Mouse (Mus musculus) layer of hippocampus, adult 2 months (tissue): ENCODE measurements around the gene Diaph2. TPM values are rescaled to one million over a fixed set of nuclear protein-coding genes. Genes with fewer than 3 reads are reported as not detected.
"Not testable (repeated sequence)": the region's sequence is repeated elsewhere in the genome, so short reads cannot be mapped to it uniquely, and the experiment has no call there.

Source experiments
- DNase-seq, 2 experiments: peaks; one replicate each; pipeline ENCODE4 v3.0.0; 2022; ENCODE audit warnings: low spot score in 2 of 2
- H3K27ac ChIP-seq: fragments of 200-600 bp; 2 replicates; pipeline ENCODE4 v1.8.1; 2022
- H3K4me3 ChIP-seq: fragments of 200-600 bp; 2 replicates; pipeline ENCODE4 v1.8.1; 2022; ENCODE audit warnings: mild to moderate bottlenecking
- CTCF ChIP-seq: fragments of 200-600 bp; conservative IDR thresholded peaks from 2 replicates; pipeline ENCODE4 v1.8.1; 2022; ENCODE audit warnings: antibody characterized with exemption, mild to moderate bottlenecking, moderate library complexity
- total RNA-seq, 2 experiments: library from RNA; stranded (reverse); gene quantifications; 2 replicates each; pipeline ENCODE4 v1.2.3; 2021

Diaph2 gene
- total RNA-seq, 2 experiments from 2014 or later = 25.8 to 30.5 TPM

DNA sequence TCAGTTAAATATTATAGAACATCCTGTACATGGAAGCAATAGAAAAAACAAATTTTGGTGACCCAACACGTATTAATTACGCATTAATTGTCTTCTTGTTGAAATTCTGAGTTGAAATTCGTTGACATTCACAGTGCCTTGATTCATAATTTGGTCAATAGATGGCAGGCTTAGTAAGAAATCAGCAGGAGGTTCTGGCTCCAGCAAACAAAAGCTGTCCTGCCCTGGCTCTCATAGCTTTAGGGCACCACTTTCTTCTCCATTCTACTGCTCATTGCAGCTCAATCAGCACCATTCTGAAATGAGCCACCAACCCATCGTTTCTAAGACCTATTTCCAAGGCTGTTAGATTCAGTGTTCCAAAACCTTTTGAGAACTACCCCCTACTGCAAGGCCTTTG is 225.3 kb downstream of the Diaph2 start:
- Histone ChIP-seq H3K4me3 (no peak overlapping the region), H3K27ac (no peak overlapping the region)
- peak; percentile 71 for TF ChIP-seq CTCF
- DNase-seq = peak in 1 of 2 experiments; percentile 8

DNA sequence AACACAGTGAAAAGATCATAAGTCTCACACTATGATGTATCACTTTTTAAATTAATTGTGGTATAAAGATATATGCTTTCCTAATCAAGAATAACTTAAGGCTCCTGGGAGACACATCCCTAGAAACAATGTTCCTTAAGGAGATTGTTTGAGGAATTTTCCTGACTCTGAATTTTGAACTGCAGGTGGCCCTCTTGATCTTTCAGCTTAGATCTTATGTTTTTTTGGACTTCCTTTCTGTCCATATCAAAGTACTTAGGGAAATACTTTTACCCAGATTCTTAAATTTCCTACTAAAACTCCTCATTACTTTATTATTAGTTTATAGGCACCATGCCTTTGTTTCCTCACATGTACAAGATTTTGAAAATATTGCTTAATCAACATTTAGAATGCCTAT is 258.7 kb downstream of the Diaph2 start:
- no peak for DNase-seq
- TF ChIP-seq CTCF = peak; percentile 31
- H3K27ac ChIP-seq = no peak overlapping the region
- H3K4me3 ChIP-seq = no peak overlapping the region

DNA sequence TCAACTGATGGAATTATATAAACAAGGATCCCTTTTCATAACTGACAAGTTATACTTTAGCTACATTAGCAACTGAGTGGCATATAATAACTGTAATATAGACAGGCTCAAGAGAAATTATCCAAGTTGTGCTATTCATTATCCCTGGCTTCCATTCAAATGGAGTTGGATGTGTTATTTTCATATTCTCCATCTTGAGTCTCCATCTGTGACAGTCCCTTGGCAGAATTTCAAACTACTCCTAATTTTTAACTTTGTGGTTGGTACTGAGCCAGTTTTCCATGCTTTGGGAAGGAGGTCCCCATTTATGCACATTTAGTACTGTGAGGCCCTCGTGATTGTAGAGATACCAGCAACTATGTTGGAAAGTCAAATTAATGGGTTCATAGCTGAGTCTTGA is 270.2 kb downstream of the Diaph2 start:
- Histone ChIP-seq H3K4me3 (no peak overlapping the region), H3K27ac (no peak overlapping the region)
- TF ChIP-seq CTCF = no peak
- peak; percentile 10 to 16 for DNase-seq

DNA sequence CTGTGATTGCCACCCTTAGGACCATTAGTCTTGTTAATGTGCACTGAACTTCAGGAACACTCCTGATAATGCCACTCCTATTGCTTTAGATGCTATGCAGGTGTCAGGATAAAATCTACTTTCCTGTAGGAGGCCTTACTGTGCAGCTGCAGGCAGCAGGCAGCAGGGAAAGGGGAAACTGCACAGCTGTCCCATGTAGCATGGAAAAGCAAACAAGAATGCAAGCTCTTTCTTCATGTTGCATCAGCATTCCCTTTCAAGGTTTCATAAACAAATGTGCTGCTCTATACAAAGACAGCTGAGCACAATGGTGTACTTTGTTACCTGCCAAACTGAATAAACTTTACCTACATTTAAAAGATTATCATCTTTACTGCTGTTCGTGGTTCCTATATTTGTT is 295.0 kb downstream of the Diaph2 start:
- H3K4me3 ChIP-seq = no peak overlapping the region

DNA sequence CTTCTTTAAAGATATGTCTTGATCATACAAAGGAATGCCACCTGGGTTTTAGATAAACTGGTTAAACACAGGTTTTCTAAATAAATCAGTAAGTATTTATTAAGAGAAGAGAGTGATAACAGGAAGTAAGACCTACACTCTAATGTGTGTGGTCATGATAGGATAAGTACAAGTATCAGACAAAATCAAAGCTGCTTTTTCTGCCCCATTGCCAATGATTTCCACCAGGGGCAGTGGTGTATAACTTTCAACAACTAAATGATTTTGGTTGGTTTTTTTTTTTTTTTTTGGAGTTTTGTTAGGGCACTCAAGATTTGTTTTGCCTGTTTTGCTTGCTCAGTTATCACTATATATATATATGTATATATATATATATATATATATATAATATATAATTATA is 399.7 kb downstream of the Diaph2 start:
- Histone ChIP-seq H3K27ac (no peak overlapping the region), H3K4me3 (no peak overlapping the region)
- DNase-seq = no peak
- peak; percentile 57 for TF ChIP-seq CTCF

More for the DNA sequence above, 295.0 kb downstream of the Diaph2 start:
- no peak for DNase-seq
- no peak for TF ChIP-seq CTCF
- H3K27ac ChIP-seq = no peak overlapping the region

DNA sequence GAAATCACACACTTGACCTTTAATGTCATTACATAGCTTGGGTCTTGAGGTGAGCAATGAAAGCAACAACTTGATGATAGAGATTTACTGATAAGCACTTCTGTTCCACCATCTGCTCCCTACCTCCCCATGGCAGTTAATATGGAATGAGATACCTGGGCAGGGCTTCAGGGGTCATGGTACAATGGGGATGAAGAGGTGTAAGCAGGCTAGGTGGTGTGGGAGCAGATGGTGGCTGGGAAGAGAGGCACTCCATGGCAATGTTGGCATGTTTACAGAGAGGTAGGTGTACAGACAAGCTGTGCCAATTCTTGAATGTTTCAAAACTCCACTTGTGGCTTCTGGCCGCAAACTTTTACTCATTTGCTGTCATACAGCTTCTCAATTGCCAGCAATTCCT is 402.6 kb downstream of the Diaph2 start:
- H3K27ac ChIP-seq = no peak overlapping the region
- DNase-seq = no peak
- no peak for TF ChIP-seq CTCF
- H3K4me3 ChIP-seq = no peak overlapping the region

DNA sequence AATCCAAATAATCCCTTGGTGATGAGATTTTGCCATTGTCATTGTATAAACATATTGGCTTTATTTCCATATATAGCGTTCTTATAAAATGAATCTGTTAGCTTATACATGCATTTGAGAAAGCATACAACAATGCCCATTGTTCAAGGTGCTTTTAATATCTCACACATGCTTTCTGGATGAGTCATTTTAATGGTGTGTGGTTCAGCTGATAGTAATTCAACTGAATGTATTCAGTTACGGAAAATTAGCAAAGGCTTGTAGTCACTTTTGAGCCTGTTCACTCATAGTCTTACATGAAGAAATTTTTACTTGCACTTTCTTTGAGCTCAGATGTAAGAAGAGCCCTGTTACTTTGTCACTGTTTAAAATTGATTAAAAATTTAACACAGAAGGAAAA is 423.6 kb downstream of the Diaph2 start:
- no peak for DNase-seq
- Histone ChIP-seq H3K27ac (no peak overlapping the region), H3K4me3 (no peak overlapping the region)
- TF ChIP-seq CTCF = no peak

DNA sequence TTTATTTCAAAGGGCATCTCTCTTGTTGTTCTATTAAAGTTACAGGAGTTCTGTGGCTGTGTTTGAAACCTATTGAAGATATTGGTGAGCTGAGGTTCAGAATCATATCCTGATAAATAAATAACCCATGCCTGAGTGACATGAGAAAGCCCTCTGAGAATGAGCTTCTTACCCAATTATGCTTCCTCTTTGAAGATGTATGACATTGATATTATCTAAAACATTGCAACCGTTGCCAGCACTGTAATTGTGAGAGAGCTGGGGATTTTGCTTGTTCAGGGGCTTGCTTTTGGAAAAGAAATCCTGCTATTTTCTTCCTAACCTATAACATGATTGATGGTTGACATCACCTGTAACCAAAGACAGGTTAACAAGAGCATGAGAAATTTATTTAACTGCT is 438.3 kb downstream of the Diaph2 start:
- DNase-seq = no peak
- TF ChIP-seq CTCF = no peak
- Histone ChIP-seq H3K4me3 (no peak overlapping the region), H3K27ac (no peak overlapping the region)

DNA sequence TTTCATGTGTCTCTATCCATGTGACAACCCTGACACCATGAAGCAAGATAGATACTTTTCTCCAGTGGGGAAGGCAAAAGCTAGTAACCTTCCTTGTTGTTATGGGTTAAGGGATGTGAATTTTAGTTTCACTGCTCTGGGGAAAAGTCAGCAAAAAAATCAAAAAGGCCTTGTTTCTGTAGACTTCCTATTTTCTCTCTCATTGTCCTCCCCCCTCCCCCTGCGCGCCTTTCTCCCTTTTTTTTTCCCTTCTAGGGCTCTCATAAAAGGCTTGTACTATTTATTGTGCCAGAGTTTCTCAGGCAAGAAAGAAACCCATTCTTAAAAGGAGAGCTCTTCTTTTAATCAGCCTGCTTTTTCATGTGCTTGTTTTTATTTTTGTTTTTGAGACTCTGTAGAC is 438.9 kb downstream of the Diaph2 start:
- TF ChIP-seq CTCF = no peak
- no peak overlapping the region; the same call in 1 of the 2 replicates for H3K27ac ChIP-seq
- no peak for DNase-seq
- H3K4me3 ChIP-seq = no peak overlapping the region

DNA sequence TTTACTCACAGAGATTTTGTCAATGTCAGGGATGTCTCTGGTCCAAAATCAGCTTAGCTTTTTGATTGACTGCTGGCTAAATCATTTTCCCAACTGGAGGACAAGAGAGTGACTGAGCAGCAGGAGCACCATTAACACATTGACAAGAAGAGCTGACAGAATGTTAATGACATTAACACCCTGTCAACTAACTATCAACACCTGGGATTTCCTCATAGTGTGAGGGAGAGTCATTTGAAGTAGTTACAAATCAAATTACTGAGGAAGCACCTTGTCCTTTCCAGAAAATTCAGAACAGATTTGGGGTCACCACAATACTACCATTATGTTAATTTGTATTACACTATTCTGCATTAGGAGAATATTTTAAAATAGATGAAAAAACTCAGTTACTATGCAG is 439.7 kb downstream of the Diaph2 start:
- no peak for DNase-seq
- Histone ChIP-seq H3K4me3 (no peak overlapping the region), H3K27ac (no peak overlapping the region; the same call in 1 of the 2 replicates)
- TF ChIP-seq CTCF = no peak

DNA sequence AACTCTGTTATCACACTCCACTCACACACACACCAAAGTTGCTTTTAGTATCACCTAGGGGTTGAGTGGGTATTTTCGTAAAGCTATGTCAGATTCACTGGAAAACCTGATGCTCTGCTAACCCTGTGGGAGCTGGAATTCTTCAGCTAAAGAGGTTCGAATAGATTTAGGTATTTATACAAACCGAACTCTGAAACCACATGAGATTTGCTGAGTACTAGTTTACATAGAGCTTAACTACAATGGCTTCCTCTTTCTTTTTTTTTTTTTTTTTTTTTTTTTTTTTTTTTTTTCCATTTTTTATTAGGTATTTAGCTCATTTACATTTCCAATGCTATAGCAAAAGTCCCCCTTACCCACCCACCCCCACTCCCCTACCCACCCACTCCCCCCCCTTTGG is 447.9 kb downstream of the Diaph2 start:
- H3K4me3 ChIP-seq, H3K27ac ChIP-seq, DNase-seq: not testable (repeated sequence)

DNA sequence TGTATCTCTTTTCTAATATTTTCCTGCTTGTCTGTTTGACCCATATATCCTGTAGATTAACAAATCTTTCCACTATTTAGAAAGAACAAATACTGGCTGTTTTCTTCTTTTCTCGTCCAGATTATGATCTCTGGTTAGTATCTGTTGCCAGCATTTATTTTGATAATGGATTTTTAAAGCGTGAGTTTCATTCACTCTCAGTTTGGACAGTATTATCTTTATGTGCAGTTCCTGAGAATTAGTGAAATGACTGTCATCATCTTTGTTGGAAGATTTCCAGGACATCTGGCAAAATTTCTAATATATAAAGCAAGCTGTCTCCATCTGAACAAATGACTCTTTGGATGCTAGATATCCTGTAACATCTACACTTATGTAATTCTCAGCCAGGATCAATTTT is 455.7 kb downstream of the Diaph2 start:
- TF ChIP-seq CTCF = no peak
- DNase-seq = no peak
- no peak overlapping the region for H3K4me3 ChIP-seq
- H3K27ac ChIP-seq = no peak overlapping the region

DNA sequence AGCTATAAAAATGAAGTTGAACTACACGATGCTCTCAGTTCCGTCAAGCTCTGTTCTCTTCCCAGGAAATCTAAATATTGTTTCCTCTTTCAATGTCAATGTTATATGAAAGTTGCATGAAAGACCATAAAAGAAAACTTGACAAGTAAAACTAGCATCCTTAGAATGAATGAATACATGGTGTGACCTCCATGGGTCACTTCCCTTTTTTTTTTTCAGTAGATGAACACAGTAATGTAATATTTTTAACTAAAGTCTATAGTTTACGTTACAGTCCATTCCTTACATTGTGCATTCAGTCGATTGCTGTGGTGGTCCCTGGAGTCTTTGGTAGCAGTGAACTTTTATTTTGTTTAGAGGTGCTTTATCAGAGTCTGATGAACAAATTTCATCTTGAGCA is 462.7 kb downstream of the Diaph2 start:
- TF ChIP-seq CTCF = no peak
- H3K4me3 ChIP-seq = no peak overlapping the region
- H3K27ac ChIP-seq = no peak overlapping the region
- DNase-seq = no peak

DNA sequence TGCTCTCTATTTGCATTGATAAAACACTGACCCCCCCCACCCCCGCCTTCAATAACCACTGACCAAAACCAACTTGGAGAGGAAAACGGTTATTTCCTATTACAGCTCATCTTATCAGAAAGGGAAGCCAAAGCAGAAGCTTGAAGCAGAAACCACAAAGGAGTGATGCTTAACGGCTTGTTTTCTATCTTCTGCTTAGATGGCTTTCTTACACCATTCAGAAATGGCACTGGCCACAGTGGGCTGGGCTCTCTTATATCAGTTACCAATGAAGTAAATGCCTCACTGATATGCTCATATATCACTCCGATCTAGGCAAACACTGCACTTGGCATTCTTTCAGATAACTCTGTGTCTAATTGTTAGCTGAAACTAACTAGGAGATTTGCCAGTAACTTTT is 463.2 kb downstream of the Diaph2 start:
- no peak for DNase-seq
- H3K4me3 ChIP-seq = no peak overlapping the region
- H3K27ac ChIP-seq = no peak overlapping the region
- TF ChIP-seq CTCF = no peak

DNA sequence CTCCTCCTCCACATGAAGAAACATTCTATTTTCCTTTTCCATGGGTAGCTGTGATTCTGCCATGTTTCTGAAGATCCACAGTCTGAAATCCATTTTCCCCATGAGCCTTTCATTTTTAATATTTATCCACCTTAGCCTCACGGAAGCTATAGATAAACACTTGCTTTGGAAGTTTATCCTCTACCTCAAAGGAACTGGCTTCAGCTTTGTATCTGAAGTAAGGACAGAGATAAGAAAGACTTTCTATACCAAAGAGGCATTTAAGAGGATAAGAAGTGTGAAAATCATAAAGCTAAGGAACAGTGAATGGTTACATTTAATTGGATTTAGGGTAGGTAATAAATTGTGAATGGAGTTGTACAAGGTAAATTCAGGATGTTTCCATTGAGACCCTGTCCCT is 480.5 kb downstream of the Diaph2 start:
- no peak for TF ChIP-seq CTCF
- H3K27ac ChIP-seq = no peak overlapping the region

More for the DNA sequence above, 480.5 kb downstream of the Diaph2 start:
- DNase-seq = no peak
- no peak overlapping the region for H3K4me3 ChIP-seq
